Mouse (Mus musculus) forebrain, embryonic 16.5 days (tissue): ENCODE results near the gene Coro6. TPM values are rescaled to one million over a fixed set of nuclear protein-coding genes. Genes with fewer than 3 reads are reported as not detected.

Experiments used
- ATAC-seq: fragments of 200-750 bp; cut with Nextera tagmentation; 2 replicates; pipeline ENCODE4 v1.8.0; 2017; ENCODE audit warnings: mild to moderate bottlenecking, moderate library complexity
- H3K27ac ChIP-seq: fragments of 300-500 bp; sonication (generic); 2 replicates; pipeline ENCODE4 v1.5.1; 2014; ENCODE audit warnings: low read length, control low read depth
- H3K27me3 ChIP-seq: fragments of 300-500 bp; sonication (generic); replicated peaks from 2 replicates; pipeline ENCODE4 v1.6.1; 2014; ENCODE audit warnings: low read length; ENCODE audit not compliant: control insufficient read depth, insufficient read depth
- H3K36me3 ChIP-seq: fragments of 300-500 bp; sonication (generic); 2 replicates; pipeline ENCODE4 v1.6.1; 2014; ENCODE audit not compliant: control insufficient read depth, insufficient read depth
- H3K4me1 ChIP-seq: fragments of 300-500 bp; sonication (generic); replicated peaks from 2 replicates; pipeline ENCODE4 v1.6.1; 2014; ENCODE audit warnings: low read length; ENCODE audit not compliant: control insufficient read depth, insufficient read depth
- H3K4me2 ChIP-seq: fragments of 300-500 bp; sonication (generic); 2 replicates; pipeline ENCODE4 v1.6.1; 2014; ENCODE audit warnings: mild to moderate bottlenecking, low read length, control low read depth
- H3K4me3 ChIP-seq: fragments of 300-500 bp; sonication (generic); replicated peaks from 2 replicates; pipeline ENCODE4 v1.5.1; 2014; ENCODE audit warnings: mild to moderate bottlenecking, low read length, control low read depth
- H3K9ac ChIP-seq: fragments of 300-500 bp; sonication (generic); replicated peaks from 2 replicates; pipeline ENCODE4 v1.6.1; 2014; ENCODE audit warnings: low read depth, low read length, control low read depth
- H3K9me3 ChIP-seq: fragments of 300-500 bp; sonication (generic); 2 replicates; pipeline ENCODE4 v1.6.1; 2016; ENCODE audit warnings: low read length; ENCODE audit not compliant: control insufficient read depth
- WGBS: fragments of 180-500 bp; shearing (Covaris S2); extraction: QIAGEN DNeasy Blood & Tissue Kit; methylation state at CpG from one replicate; pipeline ENCODE4 v1.1.7; 2014; 5-methylcytosine and 5-hydroxymethylcytosine counted together
- polyA plus RNA-seq: library from polyadenylated mRNA; unstranded; fragments of >200 nt; fragmentation: Nextera tagmentation; extraction: Ambion mirVana; gene quantifications from 2 replicates; pipeline ENCODE4 v1.2.1, GENCODE M21; 2015

The Coro6 gene
- polyA plus RNA-seq, 1 experiment from 2014 or later: not detected

GRCm38 (mm10) chr11:77490451-77490850 is 28.2 kb downstream of the Coro6 start:
- no peaks in the 10 kb centered on the region for H3K27me3 ChIP-seq
- H3K27ac ChIP-seq: peak overlapping the region; percentile 95
- peak overlapping the region; percentile 71 for H3K4me3 ChIP-seq
- H3K9me3 ChIP-seq: no peaks in the 10 kb centered on the region
- 64% methylated on average over 6 of the region's 6 CpGs for WGBS
- peak overlapping the region; percentile 94 for H3K4me2 ChIP-seq
- H3K9ac ChIP-seq: peak overlapping the region; percentile 97
- ATAC-seq: no peak
- peaks cover 73% of the 10 kb centered on the region for H3K4me1 ChIP-seq
- no peaks in the 10 kb centered on the region for H3K36me3 ChIP-seq

GRCm38 (mm10) chr11:77491123-77491501 is 28.9 kb downstream of the Coro6 start:
- peak; percentile 77 for ATAC-seq
- Histone ChIP-seq H3K9me3 (no peaks in the 10 kb centered on the region), H3K9ac (peak overlapping the region; percentile 88), H3K4me1 (peaks cover 69% of the 10 kb centered on the region), H3K27me3 (no peaks in the 10 kb centered on the region), H3K4me2 (peak overlapping the region; percentile 94), H3K4me3 (peak overlapping the region; percentile 71), H3K27ac (peak overlapping the region; percentile 95), H3K36me3 (no peaks in the 10 kb centered on the region)
- 0% methylated on average over 13 of the region's 13 CpGs for WGBS

GRCm38 (mm10) chr11:77491502-77492291 is 29.5 kb downstream of the Coro6 start:
- Histone ChIP-seq H3K4me2 (peak overlapping the region; percentile 94), H3K36me3 (no peaks in the 10 kb centered on the region), H3K4me1 (peaks cover 63% of the 10 kb centered on the region), H3K9me3 (no peaks in the 10 kb centered on the region), H3K9ac (peak overlapping the region; percentile 88), H3K4me3 (peak overlapping the region; percentile 71), H3K27me3 (no peaks in the 10 kb centered on the region), H3K27ac (peak overlapping the region; percentile 95)
- ATAC-seq: peak; percentile 61
- WGBS: under 1% methylated on average over 23 of the region's 23 CpGs

GRCm38 (mm10) chr11:77492311-77492871 is 30.2 kb downstream of the Coro6 start:
- H3K4me2 ChIP-seq: peak overlapping the region; percentile 94
- peak overlapping the region; percentile 95 for H3K27ac ChIP-seq
- ATAC-seq: no peak
- no peaks in the 10 kb centered on the region for H3K36me3 ChIP-seq
- H3K9me3 ChIP-seq: no peaks in the 10 kb centered on the region
- peak overlapping the region; percentile 88 for H3K9ac ChIP-seq
- H3K4me3 ChIP-seq: peak overlapping the region; percentile 71
- H3K4me1 ChIP-seq: peaks cover 58% of the 10 kb centered on the region
- no peaks in the 10 kb centered on the region for H3K27me3 ChIP-seq
- under 1% methylated on average over 13 of the region's 18 CpGs for WGBS

GRCm38 (mm10) chr11:77492911-77493332 is 30.7 kb downstream of the Coro6 start:
- no peaks in the 10 kb centered on the region for H3K9me3 ChIP-seq
- H3K27me3 ChIP-seq: no peaks in the 10 kb centered on the region
- ATAC-seq: peak; percentile 76
- peaks cover 53% of the 10 kb centered on the region for H3K4me1 ChIP-seq
- WGBS: 0% methylated on average over 27 of the region's 32 CpGs
- H3K36me3 ChIP-seq: no peaks in the 10 kb centered on the region
- peak overlapping the region; percentile 87 for H3K27ac ChIP-seq
- H3K4me3 ChIP-seq: peak overlapping the region; percentile 71
- H3K9ac ChIP-seq: peak overlapping the region; percentile 88
- peak overlapping the region; percentile 94 for H3K4me2 ChIP-seq

GRCm38 (mm10) chr11:77493512-77494343 is 31.5 kb downstream of the Coro6 start, which contains the start of gene Git1:
Git1 (plus strand) TSS chr11:77493562.
- ATAC-seq: no peak
- peaks cover 47% of the 10 kb centered on the region for H3K4me1 ChIP-seq
- under 1% methylated on average over 62 of the region's 74 CpGs for WGBS

GRCm38 (mm10) chr11:77494344-77494676 is 32.1 kb downstream of the Coro6 start:
- peak overlapping the region; percentile 73 for H3K4me2 ChIP-seq
- no peaks in the 10 kb centered on the region for H3K9me3 ChIP-seq
- ATAC-seq: no peak
- H3K27ac ChIP-seq: peak overlapping the region; percentile 78
- peak overlapping the region; percentile 71 for H3K4me3 ChIP-seq
- H3K27me3 ChIP-seq: no peaks in the 10 kb centered on the region
- H3K9ac ChIP-seq: peak overlapping the region; percentile 88
- H3K36me3 ChIP-seq: no peaks in the 10 kb centered on the region
- H3K4me1 ChIP-seq: peaks cover 47% of the 10 kb centered on the region
- 35% methylated on average over 4 of the region's 4 CpGs for WGBS

More at GRCm38 (mm10) chr11:77493512-77494343, 31.5 kb downstream of the Coro6 start, which contains the start of gene Git1:
- Histone ChIP-seq H3K4me2 (peak within 1 kb of the TSS; percentile 94), H3K27me3 (no peaks in the 10 kb centered on the region), H3K9ac (peak within 1 kb of the TSS; percentile 88), H3K4me3 (peak within 1 kb of the TSS; percentile 71), H3K36me3 (no peaks in the 10 kb centered on the region), H3K9me3 (no peaks in the 10 kb centered on the region), H3K27ac (peak within 1 kb of the TSS; percentile 95)

GRCm38 (mm10) chr11:77494782-77495181 is 32.6 kb downstream of the Coro6 start:
- H3K4me2 ChIP-seq: peak overlapping the region; percentile 73
- H3K27ac ChIP-seq: no peak overlapping the region
- ATAC-seq: no peak

GRCm38 (mm10) chr11:77495507-77495906 is 33.3 kb downstream of the Coro6 start:
- Histone ChIP-seq H3K4me2 (no peak overlapping the region), H3K9ac (0 out of 2 replicates have a peak overlapping the region, but pooled peaks have one; percentile 7), H3K9me3 (no peaks in the 10 kb centered on the region), H3K27me3 (no peaks in the 10 kb centered on the region), H3K4me1 (peaks cover 44% of the 10 kb centered on the region), H3K27ac (no peak overlapping the region), H3K4me3 (no peak overlapping the region), H3K36me3 (peaks cover 3% of the 10 kb centered on the region)
- ATAC-seq: no peak

More at GRCm38 (mm10) chr11:77494782-77495181, 32.6 kb downstream of the Coro6 start:
- Histone ChIP-seq H3K27me3 (no peaks in the 10 kb centered on the region), H3K4me1 (peaks cover 47% of the 10 kb centered on the region), H3K36me3 (no peaks in the 10 kb centered on the region), H3K9me3 (no peaks in the 10 kb centered on the region), H3K9ac (no peak overlapping the region; the same call in 1 of the 2 replicates), H3K4me3 (no peak overlapping the region)
- 78% methylated on average over 6 of the region's 6 CpGs for WGBS
